Mouse (Mus musculus): ENCODE results near the gene 1700001C02Rik.

DNA sequence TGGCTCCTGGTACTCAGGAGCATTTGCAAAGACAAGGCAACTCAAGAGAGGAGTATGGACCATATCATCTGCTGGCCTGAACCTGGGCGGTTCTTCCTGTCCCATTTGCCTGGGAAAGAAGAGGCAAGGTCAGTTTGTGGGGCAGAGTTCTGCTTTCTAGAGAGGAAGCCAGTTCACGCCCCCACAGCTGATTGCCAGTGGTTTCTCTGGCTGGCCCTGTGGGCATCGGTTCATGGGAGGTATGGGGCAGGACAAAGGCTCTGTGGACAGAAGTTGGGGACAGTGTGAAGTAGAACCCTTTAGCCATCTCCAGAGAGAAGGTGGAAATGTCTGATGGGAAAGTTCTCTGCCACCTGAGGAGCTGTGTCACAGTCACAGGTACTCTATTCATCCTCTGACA is 57.3 kb downstream of the 1700001C02Rik start:
- TF ChIP-seq POLR2A (IDR thresholded peaks at IDR 0.05; ENCODE audit: borderline replicate concordance, control insufficient read depth, low read depth, low read length), result no peak
- TF ChIP-seq CTCF (IDR thresholded peaks at IDR 0.05; ENCODE audit: control insufficient read depth, insufficient read depth, low read length), result no peak
